Mouse (Mus musculus) gastrocnemius, adult 18-20 months (tissue): Measurements from ENCODE around the gene Slitrk3. TPM values are rescaled to one million over a fixed set of nuclear protein-coding genes. Genes with fewer than 3 reads are reported as not detected.
"Not testable (repeated sequence)": the region's sequence is repeated elsewhere in the genome, so short reads cannot be mapped to it uniquely, and the experiment has no call there.

Experiments used
- DNase-seq: peaks from one replicate; pipeline ENCODE4 v3.0.0; 2021; ENCODE audit warnings: low spot score
- long read RNA-seq, 2 experiments: library from polyadenylated mRNA; stranded (forward); transcript quantifications; one replicate each; pipeline ENCODE4 v2.0.0; 2021
- total RNA-seq, 2 experiments: library from RNA; stranded (reverse); gene quantifications; 2 replicates each; pipeline ENCODE4 v1.2.3; 2021

Gene Slitrk3
- not detected for total RNA-seq
- long read RNA-seq, experiment 1 = 0 reads
- long read RNA-seq, experiment 2 = 0 reads

GRCm38 (mm10) chr3:73057197-73057811 lies at the start of gene Slitrk3:
Slitrk3 (minus strand) TSS chr3:73057803.
- DNase-seq = no peak

GRCm38 (mm10) chr3:73094445-73094844 lies 36.8 kb upstream of the Slitrk3 start:
- DNase-seq = not testable (repeated sequence)

GRCm38 (mm10) chr3:73084620-73085019 lies 27.0 kb upstream of the Slitrk3 start:
- no peak for DNase-seq

DNA sequence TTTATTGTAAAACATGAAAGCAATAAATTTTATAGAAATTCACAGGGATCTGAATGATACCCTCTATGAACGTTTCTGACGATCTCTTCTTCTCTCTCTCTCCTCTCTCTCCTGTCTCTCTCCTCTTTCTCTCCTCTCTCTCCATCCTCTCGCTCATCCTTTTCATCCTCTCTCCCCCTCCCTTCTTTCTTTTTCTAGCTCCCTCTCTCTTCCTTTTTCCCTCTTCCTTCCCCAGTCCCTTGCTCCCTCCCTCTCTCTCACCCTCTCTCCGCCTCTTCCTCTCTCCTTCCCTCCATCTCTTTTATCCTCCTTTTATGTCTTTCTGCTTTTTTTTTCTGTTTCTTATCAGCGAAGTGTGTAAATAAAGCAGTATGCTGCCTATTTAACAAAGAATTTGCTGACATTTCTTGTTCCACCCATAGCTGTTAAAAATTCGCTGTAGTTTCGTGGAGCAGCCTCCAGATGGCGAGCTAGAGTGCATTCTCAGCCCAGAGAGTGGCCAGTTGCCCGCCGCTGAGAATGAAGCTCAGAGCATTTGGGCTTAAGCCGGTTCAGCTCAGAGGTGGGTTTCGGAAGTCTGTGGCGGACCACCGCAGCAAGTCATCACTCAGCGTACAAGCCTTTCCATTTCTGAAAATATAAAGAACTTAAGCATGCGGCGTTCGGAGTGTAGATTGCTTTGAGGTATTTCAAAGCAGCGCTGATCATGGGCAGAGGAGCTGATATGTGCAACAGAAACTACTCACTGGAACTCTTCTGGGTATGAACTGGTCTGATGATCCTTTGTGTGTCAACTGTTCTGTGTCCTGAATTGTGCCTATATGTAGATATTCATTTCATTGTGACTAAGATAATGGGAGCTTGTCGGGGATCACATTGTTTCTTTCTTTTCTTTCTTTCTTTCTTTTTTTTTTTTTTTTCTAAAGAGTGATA lies 8.5 kb upstream of the Slitrk3 start:
- peak; percentile 28 for DNase-seq

GRCm38 (mm10) chr3:73058190-73058589 lies 587 bp upstream of the Slitrk3 start:
- no peak for DNase-seq

DNA sequence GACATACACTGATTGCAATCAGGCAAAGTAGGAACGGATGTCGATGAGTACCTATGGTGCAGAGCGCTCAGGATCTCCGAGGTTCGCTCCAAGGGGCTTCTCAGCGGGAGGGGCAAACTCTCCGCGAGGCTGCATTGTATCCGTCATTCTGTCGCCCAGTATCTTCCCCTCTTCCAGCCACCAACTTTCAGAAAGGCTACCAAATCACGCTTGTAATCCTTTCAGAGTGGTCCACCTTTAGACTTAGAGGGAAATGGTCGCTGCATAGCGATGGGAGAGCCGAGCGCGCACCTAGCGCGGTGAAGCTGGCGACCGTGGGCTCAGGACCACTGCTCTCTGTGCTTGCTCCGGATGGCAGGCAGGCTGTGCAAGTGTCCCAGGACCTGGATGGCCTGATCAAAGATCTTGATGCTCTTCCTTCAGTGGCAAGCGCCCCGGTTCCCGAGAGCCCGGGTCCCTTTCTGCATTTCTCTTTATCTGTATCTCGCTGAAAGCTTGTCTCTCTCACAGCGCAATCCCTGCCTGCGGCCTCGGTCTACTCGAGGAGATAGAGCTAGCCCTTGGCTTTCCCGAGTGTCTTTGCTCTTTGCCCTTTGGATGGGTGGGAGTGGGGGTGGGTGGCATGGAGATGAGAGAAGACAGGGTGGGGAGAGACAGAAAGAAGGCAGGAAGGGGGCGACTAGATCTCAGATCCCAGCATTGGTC lies 959 bp downstream of the Slitrk3 start:
- no peak for DNase-seq

DNA sequence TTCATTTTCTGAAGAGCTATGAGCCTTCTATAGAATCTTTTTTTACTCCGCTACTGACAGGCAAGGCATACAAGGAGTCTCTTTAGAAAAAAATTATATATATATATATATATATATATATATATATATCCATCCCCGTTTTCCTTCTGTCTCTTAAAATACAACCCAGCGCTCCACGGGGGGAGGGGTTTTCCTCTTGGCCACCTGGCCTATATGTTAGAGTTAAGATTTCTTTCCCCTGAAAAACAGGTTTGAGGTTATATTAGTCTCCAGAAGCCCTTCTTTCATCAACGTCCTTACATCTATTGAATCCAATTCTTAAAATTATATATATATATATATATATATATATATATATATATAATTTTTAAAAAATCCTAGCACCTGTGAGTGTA lies 1.6 kb downstream of the Slitrk3 start:
- no peak for DNase-seq

GRCm38 (mm10) chr3:73055399-73056043 lies 2.1 kb downstream of the Slitrk3 start:
- DNase-seq = no peak

DNA sequence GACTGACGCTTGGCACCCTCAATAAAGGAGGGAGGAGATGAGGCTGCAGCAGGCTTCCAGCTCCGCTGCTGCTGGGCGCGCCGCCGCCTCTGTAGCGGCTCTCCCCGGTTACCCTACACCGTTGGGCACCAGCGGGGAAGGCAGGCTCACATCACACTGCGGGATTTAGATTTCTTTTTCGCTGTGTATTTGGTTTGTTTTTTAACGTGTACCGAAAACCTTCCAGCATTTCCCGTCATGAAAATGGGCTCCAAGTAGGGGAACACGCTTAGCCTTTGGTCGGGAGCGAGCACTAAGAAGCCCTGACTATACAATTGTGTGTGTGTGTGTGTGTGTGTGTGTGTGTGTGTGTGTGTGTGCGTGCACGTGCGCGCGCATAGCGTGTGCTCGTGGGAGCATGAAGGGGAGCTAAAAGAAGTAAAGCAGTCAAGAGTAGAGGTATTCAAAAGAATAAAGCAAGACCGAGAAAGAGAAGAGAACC lies 4.1 kb downstream of the Slitrk3 start:
- no peak for DNase-seq

- DNase-seq = peak; percentile 22
Measured at GRCm38 (mm10) chr3:73046248-73046647, 11.4 kb downstream of the Slitrk3 start.

DNA sequence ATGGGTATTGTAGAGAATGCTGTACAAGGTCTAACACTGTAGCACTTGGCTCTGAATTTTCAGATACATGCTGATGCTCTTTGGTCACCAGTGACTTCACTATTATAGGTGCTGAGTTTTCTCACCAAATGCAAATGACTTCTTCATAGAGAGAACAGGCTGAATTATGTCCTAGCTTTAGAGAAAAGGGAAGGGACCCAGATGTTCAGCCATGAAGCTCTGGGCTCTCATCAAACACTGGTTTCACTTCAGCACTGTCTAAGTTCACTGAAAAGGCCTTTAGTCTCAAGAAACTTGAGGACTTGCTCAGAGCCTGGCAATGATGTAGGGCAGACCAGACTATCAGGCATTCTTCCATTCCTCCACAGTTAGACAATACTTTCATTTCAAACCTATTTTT lies 15.3 kb downstream of the Slitrk3 start:
- no peak for DNase-seq

- no peak for DNase-seq
Measured at GRCm38 (mm10) chr3:73006045-73006444, 51.6 kb downstream of the Slitrk3 start.

DNA sequence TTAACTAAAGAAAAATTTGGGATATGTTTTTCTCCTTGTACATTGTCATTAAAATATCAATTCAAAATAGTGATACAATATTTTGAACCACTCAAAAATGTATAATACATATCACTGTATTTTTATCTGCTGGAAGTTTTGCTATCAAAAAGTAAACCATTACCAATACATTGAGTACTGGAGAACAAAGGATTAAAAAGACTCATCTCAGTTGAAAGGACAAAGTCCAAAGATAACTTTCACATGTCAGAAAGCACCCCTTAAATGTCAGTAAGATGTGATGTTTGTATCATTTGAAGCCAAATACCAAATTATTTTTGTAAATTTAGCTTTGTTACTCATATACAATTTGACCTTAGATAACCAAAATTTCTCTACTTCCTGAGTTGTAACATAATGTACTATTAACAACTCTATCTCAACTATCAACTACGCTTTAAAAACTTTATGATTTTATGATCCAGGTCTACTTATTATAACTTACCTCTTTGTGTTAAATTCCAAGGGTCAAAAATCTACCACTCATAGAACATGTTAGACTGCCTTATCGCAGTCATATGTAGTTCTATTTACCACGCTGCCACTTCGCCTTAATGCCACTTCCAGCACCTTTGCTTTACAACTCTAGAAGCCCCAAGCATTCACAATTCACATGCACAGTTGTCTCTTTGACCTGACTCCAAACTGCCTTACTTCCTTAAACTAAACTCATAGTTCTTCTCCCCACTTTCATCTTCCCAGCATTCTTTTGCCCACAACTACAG lies 54.5 kb downstream of the Slitrk3 start:
- no peak for DNase-seq

DNA sequence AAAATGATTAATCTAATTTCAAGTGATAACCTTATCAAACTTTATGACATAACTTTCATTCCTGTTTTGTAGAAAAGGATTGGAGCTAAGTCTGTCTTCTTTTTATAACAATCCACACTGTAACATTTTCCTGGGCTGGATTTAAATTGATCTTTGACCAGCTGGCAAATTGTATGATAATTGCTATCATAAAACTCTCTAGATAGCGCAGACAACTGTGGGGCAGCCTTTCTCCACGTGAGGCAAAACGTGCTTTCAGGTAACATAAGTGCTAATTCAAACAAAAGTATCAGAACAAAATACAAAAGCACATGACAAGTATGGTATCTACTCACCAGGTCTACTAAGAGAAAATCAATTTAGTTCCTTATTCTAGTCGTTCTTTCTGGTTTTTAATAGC lies 60.1 kb downstream of the Slitrk3 start:
- no peak for DNase-seq

Other genes with a start within 250 kb of the Slitrk3 start
- not detected for gene Sis, start 89.9 kb downstream of the Slitrk3 start, total RNA-seq